Mouse (Mus musculus): ENCODE measurements around the gene Mag. TPM values are rescaled to one million over a fixed set of nuclear protein-coding genes. Genes with fewer than 3 reads are reported as not detected.
A peak's percentile ranks its signal among the peaks of the same experiment; 100 is the strongest.

Mag gene
- polyA plus RNA-seq, 1 experiment from 2014 or later, result not detected

GRCm38 (mm10) chr7:30890681-30891080 is 24.0 kb downstream of the Mag start:
- DNase-seq (ENCODE audit: low read depth, low spot score) (no peak), ATAC-seq (no peak)
- ChIA-PET CTCF (no interaction called here), POLR2A (no interaction called here)
- TF ChIP-seq CTCF (IDR thresholded peaks at IDR 0.05), result no peak
- peaks cover 3% of the 10 kb centered on the region for H3K27me3 ChIP-seq
- in situ Hi-C loops (cut with MboI; ENCODE audit: low pct_unique_long_range_greater_than_20kb), result no loop called here

- TF ChIP-seq CTCF (IDR thresholded peaks at IDR 0.05), result no peak
- no peak for DNase-seq (ENCODE audit: low read depth, low spot score)
- H3K27me3 ChIP-seq, result no peaks in the 10 kb centered on the region
- no peak for ATAC-seq
- in situ Hi-C loops (cut with MboI; ENCODE audit: low pct_unique_long_range_greater_than_20kb), result loop anchor here (10.0 kb wide), 1 partner anchor 206 kb away; no protein-coding TSS in a partner anchor
- ChIA-PET POLR2A (no interaction called here), CTCF (no interaction called here)
Observed at GRCm38 (mm10) chr7:30888786-30889185, 25.9 kb downstream of the Mag start.

- TF ChIP-seq CTCF (IDR thresholded peaks at IDR 0.05), result no peak
- no peaks in the 10 kb centered on the region for H3K27me3 ChIP-seq
- DNase-seq (ENCODE audit: low read depth, low spot score) (no peak), ATAC-seq (no peak)
- ChIA-PET CTCF (no interaction called here), POLR2A (interaction anchor here (0.6 kb wide), 1 partner anchor 27 kb away, joined by 3 read pairs; no protein-coding TSS in a partner anchor)
- in situ Hi-C loops (cut with MboI; ENCODE audit: low pct_unique_long_range_greater_than_20kb), result loop anchor here (10.0 kb wide), 1 partner anchor 207 kb away; no protein-coding TSS in a partner anchor
Observed at GRCm38 (mm10) chr7:30887568-30888188, 27.0 kb downstream of the Mag start.

GRCm38 (mm10) chr7:30886852-30887251 is 27.8 kb downstream of the Mag start:
- no peak for TF ChIP-seq CTCF (IDR thresholded peaks at IDR 0.05)
- CTCF ChIA-PET, result no interaction called here
- no peak for ATAC-seq
- in situ Hi-C loops (cut with MboI; ENCODE audit: low pct_unique_long_range_greater_than_20kb), result loop anchor here (10.0 kb wide), 1 partner anchor 208 kb away; no protein-coding TSS in a partner anchor
- POLR2A ChIA-PET, result interaction anchor here (0.6 kb wide), 1 partner anchor 27 kb away, joined by 3 read pairs; no protein-coding TSS in a partner anchor
- no peaks in the 10 kb centered on the region for H3K27me3 ChIP-seq
- no peak for DNase-seq (ENCODE audit: low read depth, low spot score)

DNA sequence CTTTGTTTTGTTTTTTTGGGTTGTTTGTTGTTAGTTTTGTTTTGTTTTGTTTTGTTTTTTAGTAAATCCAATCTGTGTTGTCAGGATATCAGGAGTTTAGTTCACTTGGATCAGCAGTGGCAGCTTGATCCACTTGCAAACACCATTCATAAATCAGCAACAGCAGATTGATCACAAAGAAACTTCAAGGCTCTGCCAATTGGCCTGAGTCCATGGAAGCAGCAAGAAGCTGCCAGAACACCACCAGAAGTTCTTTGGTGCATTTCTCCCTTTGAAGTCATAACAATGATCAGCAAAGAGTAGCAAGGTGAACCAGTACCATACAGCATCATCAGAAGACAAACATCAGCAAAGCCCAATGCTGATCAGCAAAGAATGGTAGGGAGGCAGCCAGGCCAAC is 30.6 kb downstream of the Mag start:
- TF ChIP-seq CTCF (IDR thresholded peaks at IDR 0.05), result no peak
- in situ Hi-C loops (cut with MboI; ENCODE audit: low pct_unique_long_range_greater_than_20kb), result loop anchor here (10.0 kb wide), 1 partner anchor 211 kb away; no protein-coding TSS in a partner anchor
- ATAC-seq (no peak), DNase-seq (ENCODE audit: low read depth, low spot score) (no peak)
- H3K27me3 ChIP-seq, result peaks cover 6% of the 10 kb centered on the region
- ChIA-PET CTCF (interaction anchor here (1.9 kb wide), 1 partner anchor 11 kb away, joined by 5 read pairs; no protein-coding TSS in a partner anchor), POLR2A (no interaction called here)

DNA sequence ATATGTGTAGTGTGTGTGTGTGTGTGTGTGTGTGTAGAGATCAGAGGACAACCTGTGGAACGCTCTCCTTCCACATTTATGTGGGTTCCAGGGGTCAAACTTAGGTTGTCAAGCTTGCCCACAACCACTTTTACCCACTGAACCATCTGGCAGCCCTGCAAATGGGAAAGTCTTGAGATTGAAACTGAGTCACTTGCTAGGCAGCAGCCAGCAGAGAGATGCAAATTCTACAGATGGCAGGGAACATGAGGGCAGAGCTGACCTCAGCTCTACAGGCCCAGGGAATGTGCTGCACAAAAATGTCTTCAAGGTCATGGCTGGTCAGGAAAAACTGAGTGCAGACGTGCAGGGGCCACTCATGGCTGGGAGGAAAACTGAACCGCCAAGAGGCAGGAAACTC is 33.3 kb downstream of the Mag start:
- ATAC-seq (no peak), DNase-seq (ENCODE audit: low read depth, low spot score) (no peak)
- ChIA-PET CTCF (no interaction called here), POLR2A (no interaction called here)
- peaks cover 16% of the 10 kb centered on the region for H3K27me3 ChIP-seq
- in situ Hi-C loops (cut with MboI; ENCODE audit: low pct_unique_long_range_greater_than_20kb), result loop anchor here (10.0 kb wide), 1 partner anchor 213 kb away; no protein-coding TSS in a partner anchor
- no peak for TF ChIP-seq CTCF (IDR thresholded peaks at IDR 0.05)

DNA sequence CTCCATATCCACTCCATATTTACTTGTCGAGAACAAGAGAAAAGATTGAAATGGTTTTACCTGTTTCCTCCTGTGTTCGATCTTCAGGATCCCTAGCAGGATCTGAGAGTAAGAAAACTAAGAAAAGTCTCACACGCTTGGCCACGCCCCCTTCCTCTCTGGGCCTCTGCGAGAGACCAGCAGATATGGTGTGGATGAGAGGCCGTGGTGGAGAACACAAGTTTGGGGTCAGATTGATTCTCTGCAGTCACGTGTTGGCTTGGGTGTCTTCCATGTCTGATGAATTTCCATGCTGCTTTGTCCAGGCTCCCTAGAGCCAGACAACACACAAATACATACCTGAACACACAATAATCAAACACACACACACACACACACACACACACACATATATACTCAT is 34.5 kb downstream of the Mag start, which contains the start of gene Cd22:
TSS of gene Cd22 (minus strand) at position 167 of the 400 bp plus-strand sequence.
- no peak for TF ChIP-seq CTCF (IDR thresholded peaks at IDR 0.05)
- ATAC-seq, result no peak
- POLR2A ChIA-PET, result no interaction called here
- H3K27me3 ChIP-seq, result peaks cover 18% of the 10 kb centered on the region
- no peak for DNase-seq (ENCODE audit: low read depth, low spot score)
- in situ Hi-C loops (cut with MboI; ENCODE audit: low pct_unique_long_range_greater_than_20kb), result loop anchor here (10.0 kb wide), 1 partner anchor 215 kb away; no protein-coding TSS in a partner anchor
- CTCF ChIA-PET, result no interaction called here

DNA sequence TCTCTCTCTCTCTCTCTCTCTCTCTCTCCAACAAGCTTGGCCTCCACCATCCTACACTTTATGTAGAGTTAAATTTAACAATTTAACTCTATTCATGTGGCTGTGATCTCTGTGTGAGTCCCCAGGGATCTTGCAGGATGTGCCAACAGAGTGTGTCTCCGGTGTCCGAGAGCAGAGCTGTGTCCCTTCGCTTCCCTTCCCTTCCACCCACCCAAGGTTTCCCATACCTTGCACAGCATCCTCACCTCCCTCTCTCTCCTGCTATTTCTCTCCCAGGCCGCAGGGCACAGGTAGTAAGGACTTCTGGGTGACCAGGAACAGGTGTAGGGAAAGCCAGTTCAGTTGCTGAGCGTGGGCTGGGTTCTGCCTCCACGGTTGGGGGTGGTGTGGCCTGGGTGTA is 35.7 kb downstream of the Mag start:
- CTCF ChIA-PET, result no interaction called here
- POLR2A ChIA-PET, result no interaction called here
- H3K27me3 ChIP-seq, result peaks cover 27% of the 10 kb centered on the region

DNA sequence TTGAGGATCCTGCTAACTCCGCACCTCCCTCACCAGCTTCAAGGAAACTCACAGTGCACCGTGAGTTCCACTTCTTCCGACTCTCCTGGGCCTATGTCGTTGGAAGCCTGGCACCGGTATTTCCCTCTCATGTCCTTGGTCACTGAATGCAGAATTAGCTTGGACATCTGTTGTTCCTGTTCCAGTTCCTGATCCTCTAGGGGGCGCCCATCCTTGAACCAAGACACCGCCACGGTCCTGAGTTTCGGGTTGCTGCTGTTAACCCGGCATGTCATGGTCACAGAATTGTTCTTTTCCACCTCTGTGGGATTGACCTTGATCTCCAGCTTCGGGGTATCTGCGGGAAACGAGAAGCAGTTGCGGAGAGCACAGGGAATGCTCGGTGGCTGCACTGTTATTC is 41.6 kb downstream of the Mag start:
- POLR2A ChIA-PET, result interaction anchor here (0.6 kb wide), 1 partner anchor 143 kb away, joined by 4 read pairs; no protein-coding TSS in a partner anchor
- TF ChIP-seq CTCF (IDR thresholded peaks at IDR 0.05), result peak; percentile 82
- CTCF ChIA-PET, result interaction anchor here (0.8 to 3.2 kb wide), 5 partner anchors 10 to 101 kb away, joined by 3 to 12 read pairs (median 5); partner anchors contain the start of genes Fam187b, Ffar1 and Lsr
- ATAC-seq (peak; percentile 67), DNase-seq (ENCODE audit: low read depth, low spot score) (no peak)
- in situ Hi-C loops (cut with MboI; ENCODE audit: low pct_unique_long_range_greater_than_20kb), result no loop called here
- H3K27me3 ChIP-seq, result peaks cover 19% of the 10 kb centered on the region

More for the DNA sequence above, 35.7 kb downstream of the Mag start:
- no peak for TF ChIP-seq CTCF (IDR thresholded peaks at IDR 0.05)
- in situ Hi-C loops (cut with MboI; ENCODE audit: low pct_unique_long_range_greater_than_20kb), result no loop called here
- DNase-seq (ENCODE audit: low read depth, low spot score), result no peak
- ATAC-seq, result no peak

GRCm38 (mm10) chr7:30863386-30863785 is 51.3 kb downstream of the Mag start:
- ChIA-PET CTCF (interaction anchor here (2.4 kb wide), 1 partner anchor 10 kb away, joined by 9 read pairs; no protein-coding TSS in a partner anchor), POLR2A (no interaction called here)
- peaks cover 51% of the 10 kb centered on the region for H3K27me3 ChIP-seq
- in situ Hi-C loops (cut with MboI; ENCODE audit: low pct_unique_long_range_greater_than_20kb), result no loop called here
- ATAC-seq (no peak), DNase-seq (ENCODE audit: low read depth, low spot score) (no peak)
- TF ChIP-seq CTCF (IDR thresholded peaks at IDR 0.05), result no peak

DNA sequence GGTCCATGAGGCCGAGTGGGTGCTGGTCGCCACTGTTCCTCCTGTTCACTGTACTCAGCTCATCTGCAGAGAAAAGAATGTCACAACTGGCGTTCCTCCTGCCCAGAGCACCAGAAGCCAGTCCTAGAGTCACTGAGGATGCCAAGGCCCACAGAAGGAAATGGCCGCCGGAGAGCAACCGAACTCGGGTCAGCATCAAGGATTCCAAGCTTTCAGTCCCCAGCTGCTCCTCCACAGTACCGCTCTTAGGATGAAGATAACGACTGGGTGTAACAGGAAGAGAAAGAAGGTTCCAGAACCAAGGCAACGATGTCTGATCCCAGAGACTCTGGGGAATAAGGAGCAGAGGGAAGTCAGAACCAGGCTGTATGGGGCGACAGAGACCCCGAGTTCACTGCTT is 53.2 kb downstream of the Mag start, which contains the start of gene Ffar1:
TSS of gene Ffar1 (minus strand) at position 101 of the 400 bp plus-strand sequence.
- TF ChIP-seq CTCF (IDR thresholded peaks at IDR 0.05), result no peak
- ATAC-seq (no peak), DNase-seq (ENCODE audit: low read depth, low spot score) (no peak)
- CTCF ChIA-PET, result interaction anchor here (2.4 kb wide), 1 partner anchor 12 kb away, joined by 9 read pairs; no protein-coding TSS in a partner anchor
- H3K27me3 ChIP-seq, result peaks cover 51% of the 10 kb centered on the region
- POLR2A ChIA-PET, result no interaction called here
- in situ Hi-C loops (cut with MboI; ENCODE audit: low pct_unique_long_range_greater_than_20kb), result no loop called here

Data from Patski (cell line).